Mouse (Mus musculus) MEL (cell line): ENCODE data around the gene Ccng1.

ENCODE experiments used
- CTCF ChIP-seq, 3 experiments: IDR thresholded peaks in 2 of 3; conservative IDR thresholded peaks in 1 of 3; 2 replicates each; pipeline ENCODE4 v1.5.1; 2011 to 2012; ENCODE audit warnings: low read length in 3 of 3, low read depth in 2 of 3, mild to moderate bottlenecking in 2 of 3, improper control_type of control experiment in 1 of 3, inconsistent platforms in 1 of 3, mixed read lengths in 1 of 3, moderate library complexity in 1 of 3; ENCODE audit not compliant: control insufficient read depth in 1 of 3, insufficient read depth in 1 of 3, poor library complexity in 1 of 3, severe bottlenecking in 1 of 3
- E2F4 ChIP-seq: IDR thresholded peaks from 2 replicates; pipeline ENCODE4 v1.6.1; 2011; ENCODE audit warnings: low read depth, low read length, improper control_type of control experiment, borderline replicate concordance
- MAFK ChIP-seq: IDR thresholded peaks from 2 replicates; pipeline ENCODE4 v1.6.1; 2011; ENCODE audit warnings: low read depth, mild to moderate bottlenecking, low read length, improper control_type of control experiment, borderline replicate concordance
- POLR2A ChIP-seq, 2 experiments: IDR thresholded peaks; 2 replicates each; pipeline ENCODE4 v1.6.1; 2011 to 2012; ENCODE audit warnings: low read length in 2 of 2, mild to moderate bottlenecking in 2 of 2, control low read depth in 1 of 2, improper control_type of control experiment in 1 of 2, low read depth in 1 of 2, moderate library complexity in 1 of 2; ENCODE audit not compliant: control insufficient read depth in 1 of 2, insufficient read depth in 1 of 2, poor library complexity in 1 of 2
- RCOR1 ChIP-seq: IDR thresholded peaks from 2 replicates; pipeline ENCODE4 v1.6.1; 2012; ENCODE audit warnings: low read depth, mild to moderate bottlenecking, inconsistent platforms, low read length, improper control_type of control experiment
- ZC3H11A ChIP-seq: IDR thresholded peaks from 2 replicates; pipeline ENCODE4 v1.6.1; 2012; ENCODE audit warnings: low read depth, mild to moderate bottlenecking, inconsistent platforms, low read length, improper control_type of control experiment

DNA sequence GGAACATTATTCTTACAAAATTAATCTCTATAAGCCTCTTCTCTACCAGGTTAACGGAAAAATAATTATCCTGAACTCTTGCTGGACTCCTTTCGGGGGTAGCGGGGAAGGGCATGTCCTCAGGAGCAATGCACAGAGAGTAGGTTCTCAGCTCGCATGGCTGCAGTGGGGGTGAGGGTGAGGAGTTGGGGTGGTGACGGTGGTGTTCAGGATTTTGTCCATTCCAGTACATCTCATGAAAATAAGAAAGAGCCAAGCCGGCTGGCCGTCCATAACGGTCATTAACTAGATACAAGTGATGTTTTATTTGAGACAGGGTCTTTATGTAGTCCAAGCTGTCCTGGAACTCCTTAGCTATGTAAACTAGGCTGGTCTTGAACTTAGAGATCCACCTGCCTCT, 857 bp upstream of the Ccng1 start:
- no peak for TF ChIP-seq POLR2A (IDR thresholded peaks at IDR 0.05; ENCODE audit: control insufficient read depth in 1 of 2, insufficient read depth in 1 of 2, low read depth in 1 of 2, low read length in 2 of 2, poor library complexity in 1 of 2)
- no peak for TF ChIP-seq MAFK
- no peak for TF ChIP-seq CTCF (IDR thresholded peaks at IDR 0.05 in 2 of 3, conservative IDR thresholded peaks at IDR 0.05 in 1 of 3; ENCODE audit: control insufficient read depth in 1 of 3, insufficient read depth in 1 of 3, low read depth in 2 of 3, low read length in 3 of 3, poor library complexity in 1 of 3, severe bottlenecking in 1 of 3)
- no peak for TF ChIP-seq E2F4
- TF ChIP-seq ZC3H11A: no peak
- TF ChIP-seq RCOR1: no peak
